ENCODE assay signal across 22 mouse cellular contexts in genomic region chr12:82194919-82195318, GRCm38 (mm10). TPM values are rescaled to one million over a fixed set of nuclear protein-coding genes. Genes with fewer than 3 reads are reported as not detected.
DNase-seq lines count a peak whose midpoint lies in the region; ATAC-seq and TF ChIP-seq lines count a peak whose summit lies in the region.
"Had no signal": no experiment of that assay in that cellular context is flagged by ENCODE, and none has a peak within 500 bp of the region (broad histone marks: within the 10 kb centered on the region; RNA-seq: fewer than 3 reads in every experiment).

No protein-coding gene starts in this region.

- no peak overlapping the region for H3K4me2 ChIP-seq in intestine, embryonic 14.5 days (ENCODE audit: low read length)
- H3K4me2 ChIP-seq in intestine, embryonic 16.5 days (ENCODE audit: low read depth, low read length), result no peak overlapping the region
- H3K4me2 ChIP-seq: embryonic facial prominence, embryonic 15.5 days; forebrain, embryonic 15.5 days; heart, embryonic 15.5 days; hindbrain, embryonic 13.5 days had no signal

- no peaks in the 10 kb centered on the region for H3K36me3 ChIP-seq in intestine, embryonic 14.5 days (ENCODE audit: control insufficient read depth, insufficient read depth, low read length)
- H3K36me3 ChIP-seq in intestine, embryonic 16.5 days (ENCODE audit: control insufficient read depth, insufficient read depth, low read length), result no peaks in the 10 kb centered on the region
- 0 out of 2 replicates have a peak, but pooled peaks cover 5% of the 10 kb centered on the region for H3K36me3 ChIP-seq in embryonic facial prominence, embryonic 10.5 days (replicated peaks)
- H3K36me3 ChIP-seq: embryonic facial prominence, embryonic 15.5 days; forebrain, embryonic 15.5 days; heart, embryonic 10.5 days; heart, embryonic 15.5 days; hindbrain, embryonic 13.5 days had no signal

- no peaks in the 10 kb centered on the region for H3K27me3 ChIP-seq in intestine, embryonic 14.5 days (replicated peaks; ENCODE audit: control insufficient read depth, insufficient read depth, low read length)
- H3K27me3 ChIP-seq in intestine, embryonic 16.5 days (replicated peaks; ENCODE audit: control insufficient read depth, insufficient read depth, low read length), result no peaks in the 10 kb centered on the region
- no peaks in the 10 kb centered on the region for H3K27me3 ChIP-seq in embryonic facial prominence, embryonic 10.5 days (replicated peaks; ENCODE audit: low read depth, poor library complexity, severe bottlenecking)
- H3K27me3 ChIP-seq: embryonic facial prominence, embryonic 15.5 days; forebrain, embryonic 15.5 days; heart, embryonic 15.5 days; hindbrain, embryonic 13.5 days had no signal

- H3K4me1 ChIP-seq in intestine, embryonic 14.5 days (replicated peaks; ENCODE audit: control insufficient read depth, insufficient read depth, low read length), result peaks cover 34% of the 10 kb centered on the region
- H3K4me1 ChIP-seq in intestine, embryonic 16.5 days (ENCODE audit: control insufficient read depth, insufficient read depth, low read length), result peaks cover 32% of the 10 kb centered on the region
- H3K4me1 ChIP-seq in lung, adult 2 months (ENCODE audit: control insufficient read depth, insufficient read depth, low read length), result peaks cover 32% of the 10 kb centered on the region
- H3K4me1 ChIP-seq in embryonic facial prominence, embryonic 10.5 days, result peaks cover 67% of the 10 kb centered on the region

- H3K27ac ChIP-seq in intestine, embryonic 14.5 days (ENCODE audit: low read depth), result peak overlapping the region; percentile 7; the same call in 1 of the 2 replicates
- H3K27ac ChIP-seq in intestine, embryonic 16.5 days (ENCODE audit: low read length), result no peak overlapping the region
- H3K27ac ChIP-seq in embryonic facial prominence, embryonic 10.5 days (replicated peaks), result no peak overlapping the region
- H3K27ac ChIP-seq: embryonic facial prominence, embryonic 15.5 days; forebrain, embryonic 15.5 days; heart, embryonic 10.5 days; heart, embryonic 15.5 days; hindbrain, embryonic 13.5 days; hindbrain, postnatal 0 days had no signal

- TF ChIP-seq CTCF in lung, adult 2 months (IDR thresholded peaks at IDR 0.05; ENCODE audit: insufficient read depth, low read length), result no peak

- TF ChIP-seq POLR2A in lung, adult 2 months (IDR thresholded peaks at IDR 0.05; ENCODE audit: borderline replicate concordance, extremely low read depth, low read depth, low read length), result no peak

- H3K9ac ChIP-seq in intestine, embryonic 14.5 days (ENCODE audit: low read length), result no peak overlapping the region
- H3K9ac ChIP-seq in intestine, embryonic 16.5 days (ENCODE audit: low read depth, low read length), result no peak overlapping the region
- H3K9ac ChIP-seq: embryonic facial prominence, embryonic 15.5 days; forebrain, embryonic 15.5 days; heart, embryonic 15.5 days; hindbrain, embryonic 13.5 days had no signal

- no peak overlapping the region for H3K4me3 ChIP-seq in intestine, embryonic 14.5 days (ENCODE audit: low read depth, low read length)
- H3K4me3 ChIP-seq in intestine, embryonic 16.5 days (ENCODE audit: low read length), result no peak overlapping the region
- no peak overlapping the region for H3K4me3 ChIP-seq in lung, adult 2 months (replicated peaks; ENCODE audit: extremely low read depth, low read depth, low read length)
- H3K4me3 ChIP-seq in embryonic facial prominence, embryonic 10.5 days, result no peak overlapping the region
- H3K4me3 ChIP-seq: embryonic facial prominence, embryonic 15.5 days; erythroblast, embryonic 14.5 days; forebrain, embryonic 15.5 days; heart, embryonic 10.5 days; heart, embryonic 15.5 days; hindbrain, embryonic 13.5 days had no signal

- DNase-seq in intestine, embryonic 14.5 days (ENCODE audit: low spot score), result no peak
- DNase-seq in lung, postnatal 36 days, result peak; percentile 66
- DNase-seq in lung, adult 2 months, result no peak
- peak; percentile 3 for DNase-seq in embryonic facial prominence, embryonic 10.5 days (ENCODE audit: low spot score)
- no peak for DNase-seq in c-Kit-positive CD71-positive TER-119-positive erythroid progenitor cells, embryonic 14.5 days (ENCODE audit: low spot score)
- no peak for DNase-seq in adrenal gland, postnatal 25 days
- DNase-seq: adrenal gland, adult 2 months; adrenal gland, postnatal 36 days; cerebellum, adult 18-20 months; cerebellum, adult 9-11 months; cerebellum, postnatal 36 days; gastrocnemius, postnatal 36 days; heart, postnatal 14 days had no signal

- H3K9me3 ChIP-seq in intestine, embryonic 14.5 days (ENCODE audit: control insufficient read depth, low read length), result no peaks in the 10 kb centered on the region
- no peaks in the 10 kb centered on the region for H3K9me3 ChIP-seq in intestine, embryonic 16.5 days (ENCODE audit: control insufficient read depth, low read length)
- H3K9me3 ChIP-seq in embryonic facial prominence, embryonic 10.5 days, result no peaks in the 10 kb centered on the region
- H3K9me3 ChIP-seq: embryonic facial prominence, embryonic 15.5 days; forebrain, embryonic 15.5 days; heart, embryonic 10.5 days; heart, embryonic 15.5 days; hindbrain, embryonic 13.5 days had no signal

- 68% methylated on average over 3 of the region's 3 CpGs for WGBS in intestine, embryonic 14.5 days
- 81% methylated on average over 3 of the region's 3 CpGs for WGBS in intestine, embryonic 16.5 days
- 48% methylated on average over 3 of the region's 3 CpGs for WGBS in lung, adult 2 months
- WGBS in embryonic facial prominence, embryonic 10.5 days, result 80% methylated on average over 3 of the region's 3 CpGs

- ATAC-seq in intestine, embryonic 14.5 days (replicated peaks; ENCODE audit: low FRiP score, low TSS enrichment, low read depth), result no peak
- no peak for ATAC-seq in intestine, embryonic 16.5 days
- ATAC-seq: activated CD4-positive, CD25-positive, alpha-beta regulatory T cell, adult 4 months; forebrain, embryonic 15.5 days; hindbrain, postnatal 0 days had no signal

RNA-seq across cellular contexts. Expression of gene Sipa1l1, which starts 25.8 kb away (rescaled TPM):
- 41.6 and 43.0 TPM in 2 replicates for polyA plus RNA-seq in intestine, embryonic 14.5 days (2014; fragmentation: Nextera tagmentation; extraction: Ambion mirVana)
- 20.1 and 21.2 TPM in 2 replicates for polyA plus RNA-seq in intestine, embryonic 16.5 days (2015; fragmentation: Nextera tagmentation; extraction: Ambion mirVana)
- 25.3 and 26.9 TPM in 2 replicates for polyA plus RNA-seq in lung, adult 2 months (2012; rRNA removed)
- 34.0 and 36.5 TPM in 2 replicates for polyA plus RNA-seq in embryonic facial prominence, embryonic 10.5 days (2016; fragmentation: Nextera tagmentation; extraction: Ambion mirVana)
- total RNA-seq in adrenal gland, postnatal 25 days (2021), result 30.1 and 30.6 TPM in 2 replicates

Comparison
In these comparisons a context has a peak if more than half of its experiments do, and no peak if none do; other contexts are left out.
1. DNase-seq: peak in lung, postnatal 36 days (single experiment) and embryonic facial prominence, embryonic 10.5 days (single experiment); none in intestine, embryonic 14.5 days (single experiment), lung, adult 2 months (single experiment), c-Kit-positive CD71-positive TER-119-positive erythroid progenitor cells, embryonic 14.5 days (single experiment) and adrenal gland, postnatal 25 days (single experiment).